Mouse (Mus musculus) gastrocnemius, adult 2 months (tissue): ENCODE data around the gene Tor1aip1. TPM values are rescaled to one million over a fixed set of nuclear protein-coding genes. Genes with fewer than 3 reads are reported as not detected.
"Not testable (repeated sequence)": the region's sequence is repeated elsewhere in the genome, so short reads cannot be mapped to it uniquely, and the experiment has no call there.

Source experiments
- DNase-seq: peaks from one replicate; pipeline ENCODE4 v3.0.0; 2022
- H3K27ac ChIP-seq: fragments of 200-600 bp; 2 replicates; pipeline ENCODE4 v1.8.1; 2022; ENCODE audit warnings: mild to moderate bottlenecking
- H3K4me3 ChIP-seq: fragments of 200-600 bp; 2 replicates; pipeline ENCODE4 v1.8.1; 2022; ENCODE audit warnings: mild to moderate bottlenecking, moderate library complexity
- CTCF ChIP-seq: fragments of 200-600 bp; IDR thresholded peaks from 2 replicates; pipeline ENCODE4 v1.8.1; 2022; ENCODE audit warnings: antibody characterized with exemption, mild to moderate bottlenecking, moderate library complexity
- intact Hi-C: fragments of 180-260 bp; cut with DNase I; formaldehyde crosslinking; loops from one replicate; pipeline ENCODE4 v1.15.1; 2025
- total RNA-seq, 2 experiments: library from RNA; stranded (reverse); gene quantifications; 2 replicates each; pipeline ENCODE4 v1.2.3; 2021

The Tor1aip1 gene
- total RNA-seq, 2 experiments from 2014 or later: 115 to 138 TPM

GRCm38 (mm10) chr1:156043027-156043426 lies 6.7 kb upstream of the Tor1aip1 start:
- Histone ChIP-seq H3K27ac (peak overlapping the region; percentile 90), H3K4me3 (peak overlapping the region; percentile 79)
- peak; percentile 54 for DNase-seq
- intact Hi-C loops: loop anchor here (5.0 kb wide), 1 partner anchor 189 kb away; no protein-coding TSS in a partner anchor
- peak; percentile 76 for TF ChIP-seq CTCF

DNA sequence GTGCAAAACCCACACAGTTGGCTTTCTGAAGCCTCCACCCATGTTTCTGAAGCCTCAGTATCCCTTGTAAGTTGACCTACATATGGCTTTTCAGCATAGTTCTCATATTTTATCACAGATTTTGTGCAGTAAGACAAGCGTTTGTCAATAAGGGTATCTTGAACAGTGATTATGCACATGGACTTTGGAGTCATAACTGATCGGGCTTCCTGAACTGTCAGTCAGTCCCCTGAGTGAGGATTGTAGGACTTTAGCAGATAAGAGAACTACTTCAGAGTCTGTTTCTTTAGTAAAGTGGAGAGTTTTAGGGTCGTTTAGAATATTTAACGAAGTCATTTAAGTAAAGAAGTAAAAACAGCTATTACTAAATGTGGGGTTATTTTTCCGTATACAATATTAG lies 6.2 kb upstream of the Tor1aip1 start:
- TF ChIP-seq CTCF: no peak
- Histone ChIP-seq H3K27ac (peak overlapping the region; percentile 90), H3K4me3 (peak overlapping the region; percentile 79)
- intact Hi-C loops: loop anchor here (5.0 kb wide), 1 partner anchor 190 kb away; no protein-coding TSS in a partner anchor
- DNase-seq: no peak

GRCm38 (mm10) chr1:156041451-156042241 lies 5.4 kb upstream of the Tor1aip1 start:
- Histone ChIP-seq H3K4me3 (peak overlapping the region; percentile 79), H3K27ac (peak overlapping the region; percentile 90)
- intact Hi-C loops: loop anchor here (5.0 kb wide), 1 partner anchor 191 kb away; no protein-coding TSS in a partner anchor
- DNase-seq: no peak
- TF ChIP-seq CTCF: no peak

- no peak; the same call in 1 of the 2 replicates for TF ChIP-seq CTCF
- peak; percentile 95 for DNase-seq
- H3K4me3 ChIP-seq: peak overlapping the region; percentile 79
- H3K27ac ChIP-seq: peak overlapping the region; percentile 90
- intact Hi-C loops: loop anchor here (5.0 kb wide), 1 partner anchor 191 kb away; no protein-coding TSS in a partner anchor
Observed at GRCm38 (mm10) chr1:156040731-156041401, 4.6 kb upstream of the Tor1aip1 start.

GRCm38 (mm10) chr1:156039989-156040388 lies 3.7 kb upstream of the Tor1aip1 start:
- DNase-seq, H3K4me3 ChIP-seq: not testable (repeated sequence)
- intact Hi-C loops: loop anchor here (5.0 kb wide), 1 partner anchor 192 kb away; no protein-coding TSS in a partner anchor
- peak overlapping the region; percentile 90 for H3K27ac ChIP-seq
- peak; percentile 7; the same call in 1 of the 2 replicates for TF ChIP-seq CTCF

DNA sequence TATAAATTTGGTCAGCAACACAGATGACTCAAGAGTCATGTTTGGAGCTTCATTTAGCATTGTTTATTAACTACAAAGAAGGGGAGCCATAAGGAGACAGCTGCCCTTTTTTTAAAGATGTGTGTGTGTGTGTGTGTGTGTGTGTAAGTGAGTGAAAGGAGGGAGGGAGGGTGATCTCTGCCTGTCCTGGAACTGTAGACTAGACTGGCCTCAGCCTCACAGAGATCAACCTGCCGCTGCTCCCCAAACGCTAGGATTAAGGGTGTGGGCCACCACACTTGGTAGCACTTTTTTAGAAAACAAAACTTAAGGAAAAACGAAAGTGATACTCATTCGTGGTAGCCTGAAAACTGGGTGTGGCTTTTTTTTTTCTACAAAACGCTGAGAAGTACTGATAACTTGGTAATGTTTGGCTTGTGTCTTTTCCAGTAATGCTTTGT lies 884 bp upstream of the Tor1aip1 start:
- peak; percentile 59 for DNase-seq
- Histone ChIP-seq H3K4me3 (peak overlapping the region; percentile 96), H3K27ac (peak overlapping the region; percentile 100)
- no peak for TF ChIP-seq CTCF
- intact Hi-C loops: no loop called here

- Histone ChIP-seq H3K4me3 (peak within 1 kb of the TSS; percentile 96), H3K27ac (peak within 1 kb of the TSS; percentile 100)
- TF ChIP-seq CTCF: no peak
- DNase-seq: peak; percentile 80
- intact Hi-C loops: no loop called here
Observed at GRCm38 (mm10) chr1:156035269-156035929, 881 bp downstream of the Tor1aip1 start, which contains the start of gene Tor1aip2. Gene Tor1aip2, plus strand, starts transcription at chr1:156035403.

DNA sequence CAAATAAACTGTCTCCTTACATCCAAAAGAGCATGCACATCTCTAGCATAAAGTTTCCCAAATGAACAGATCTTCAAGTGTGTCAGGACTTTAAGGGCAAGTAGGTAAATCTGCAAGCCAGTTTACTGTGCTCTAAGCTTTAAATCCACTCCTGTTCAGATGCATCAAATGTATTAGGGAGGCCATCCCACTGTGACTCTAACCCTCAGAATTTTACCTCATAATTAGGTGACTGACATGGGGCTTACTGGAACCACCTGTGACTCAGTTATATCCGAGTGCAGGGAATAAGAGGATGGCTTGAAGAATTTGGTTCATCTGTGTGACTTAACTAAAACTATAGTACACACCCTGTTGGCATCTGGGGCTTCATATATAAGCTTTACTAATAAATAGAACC lies 1.6 kb downstream of the Tor1aip1 start:
- intact Hi-C loops: loop anchor here (1.0 kb wide), 1 partner anchor 61 kb away; the partner anchor contains the start of gene Cep350
- TF ChIP-seq CTCF: no peak
- Histone ChIP-seq H3K4me3 (peak overlapping the region; percentile 96), H3K27ac (peak overlapping the region; percentile 100)
- no peak for DNase-seq

- DNase-seq: no peak
- H3K27ac ChIP-seq: no peak overlapping the region
- H3K4me3 ChIP-seq: peak overlapping the region; percentile 96
- intact Hi-C loops: loop anchor here (1.0 kb wide), 1 partner anchor 61 kb away; the partner anchor contains the start of gene Cep350
- TF ChIP-seq CTCF: no peak
Observed at GRCm38 (mm10) chr1:156033921-156034320, 2.4 kb downstream of the Tor1aip1 start.

GRCm38 (mm10) chr1:156028340-156028975 lies 7.8 kb downstream of the Tor1aip1 start:
- peak overlapping the region; percentile 80 for H3K27ac ChIP-seq
- peak overlapping the region; percentile 35 for H3K4me3 ChIP-seq
- peak; percentile 76 for DNase-seq
- intact Hi-C loops: no loop called here
- TF ChIP-seq CTCF: no peak

GRCm38 (mm10) chr1:156027849-156028248 lies 8.4 kb downstream of the Tor1aip1 start:
- Histone ChIP-seq H3K27ac (peak overlapping the region; percentile 80), H3K4me3 (peak overlapping the region; percentile 35)
- no peak for TF ChIP-seq CTCF
- no peak for DNase-seq
- intact Hi-C loops: no loop called here
